Mouse (Mus musculus) liver, adult 2 months (tissue): ENCODE data around the gene Ccdc88a.

Experiments
- CTCF ChIP-seq: fragments of 200-500 bp; IDR thresholded peaks from 2 replicates; pipeline ENCODE4 v1.5.1; 2011; ENCODE audit warnings: low read depth, low read length, control low read depth
- POLR2A ChIP-seq: fragments of 200-500 bp; IDR thresholded peaks from 2 replicates; pipeline ENCODE4 v1.6.1; 2011; ENCODE audit warnings: low read length, control low read depth; ENCODE audit not compliant: insufficient read depth; ENCODE audit errors: extremely low read depth

- TF ChIP-seq CTCF = no peak
- TF ChIP-seq POLR2A = no peak
Measured at GRCm38 (mm10) chr11:29344891-29345657, 28.4 kb upstream of the Ccdc88a start.
